Comparison of ENCODE assay signal across 11 mouse cellular contexts in genomic region chr4:155281227-155281626, GRCm38 (mm10). TPM values are rescaled to one million over a fixed set of nuclear protein-coding genes. Genes with fewer than 3 reads are reported as not detected.
DNase-seq lines count a peak whose midpoint lies in the region; ATAC-seq and TF ChIP-seq lines count a peak whose summit lies in the region.
"Had no signal": no experiment of that assay in that cellular context is flagged by ENCODE, and none has a peak within 500 bp of the region (broad histone marks: within the 10 kb centered on the region; RNA-seq: fewer than 3 reads in every experiment).

No protein-coding gene starts in this region.

- peaks cover 82% of the 10 kb centered on the region for H3K4me1 ChIP-seq in limb, embryonic 12.5 days (replicated peaks)

- no peak overlapping the region for H3K4me3 ChIP-seq in layer of hippocampus, adult 2 months
- no peak overlapping the region for H3K4me3 ChIP-seq in limb, embryonic 12.5 days (replicated peaks)
- H3K4me3 ChIP-seq: midbrain, embryonic 12.5 days had no signal

- no peak overlapping the region for H3K4me2 ChIP-seq in limb, embryonic 12.5 days
- H3K4me2 ChIP-seq: heart, embryonic 11.5 days; midbrain, embryonic 12.5 days had no signal

- H3K9me3 ChIP-seq in limb, embryonic 12.5 days = no peaks in the 10 kb centered on the region
- H3K9me3 ChIP-seq: midbrain, embryonic 12.5 days had no signal

- TF ChIP-seq CTCF in layer of hippocampus, adult 2 months (conservative IDR thresholded peaks at IDR 0.05) = no peak; the same call in 1 of the 2 replicates

- DNase-seq in adrenal gland, postnatal 14 days = peak; percentile 32
- DNase-seq in adrenal gland, adult 18-20 months (ENCODE audit: low spot score in 2 of 2) = no peak
- DNase-seq in layer of hippocampus, adult 2 months (ENCODE audit: low spot score in 2 of 2) = no peak
- DNase-seq in layer of hippocampus, adult 9-11 months = no peak
- peak; percentile 36 for DNase-seq in brain, adult 2 months (ENCODE audit: low read depth, low spot score)
- DNase-seq in spleen, postnatal 14 days (ENCODE audit: low spot score in 2 of 2) = no peak
- DNase-seq in embryo, embryonic 9.5 days (ENCODE audit: extremely low spot score) = no peak
- DNase-seq: cerebellum, postnatal 10 days had no signal

- H3K27me3 ChIP-seq in limb, embryonic 12.5 days = no peaks in the 10 kb centered on the region

- WGBS in limb, embryonic 12.5 days = 82% methylated on average over 2 of the region's 2 CpGs

- H3K27ac ChIP-seq in layer of hippocampus, adult 2 months = peak overlapping the region; percentile 87
- peak overlapping the region; percentile 100 for H3K27ac ChIP-seq in limb, embryonic 12.5 days
- H3K27ac ChIP-seq: midbrain, embryonic 12.5 days had no signal

- no peak overlapping the region for H3K9ac ChIP-seq in limb, embryonic 12.5 days (replicated peaks)
- H3K9ac ChIP-seq: midbrain, embryonic 12.5 days had no signal

- no peak for ATAC-seq in limb, embryonic 12.5 days (ENCODE audit: insufficient number of reproducible peaks, insufficient read depth, low FRiP score, low TSS enrichment, low read depth)

- no peaks in the 10 kb centered on the region for H3K36me3 ChIP-seq in limb, embryonic 12.5 days
- H3K36me3 ChIP-seq: midbrain, embryonic 12.5 days had no signal

RNA-seq across cellular contexts. Expression of gene Faap20, which starts 31.6 kb away (rescaled TPM):
- 39.4 and 43.1 TPM in 2 replicates for total RNA-seq in adrenal gland, postnatal 14 days (2021)
- total RNA-seq in adrenal gland, adult 18-20 months (2021) = 10 to 100 TPM; 46.6 to 54.5 TPM
- total RNA-seq in layer of hippocampus, adult 2 months (2021) = 10 to 100 TPM; 29.2 to 34.3 TPM
- 96.0 and 99.2 TPM in 2 replicates for polyA plus RNA-seq in limb, embryonic 12.5 days (2016; fragmentation: Nextera tagmentation; extraction: Ambion mirVana)

RNA-seq across cellular contexts. Expression of gene Ski, which starts 58.8 kb away (rescaled TPM):
- total RNA-seq in adrenal gland, postnatal 14 days (2021) = 66.2 and 70.1 TPM in 2 replicates
- 10 to 100 TPM; 47.5 to 60.6 TPM for total RNA-seq in adrenal gland, adult 18-20 months (2021)
- total RNA-seq in layer of hippocampus, adult 2 months (2021) = 100 to 1,000 TPM; 128 to 136 TPM
- polyA plus RNA-seq in limb, embryonic 12.5 days (2016; fragmentation: Nextera tagmentation; extraction: Ambion mirVana) = 18.4 and 18.8 TPM in 2 replicates

Comparison
In these comparisons a context has a peak if more than half of its experiments do, and no peak if none do; other contexts are left out.
1. DNase-seq: peak in adrenal gland, postnatal 14 days (single experiment) and brain, adult 2 months (single experiment); none in adrenal gland, adult 18-20 months (0 of 2), layer of hippocampus, adult 2 months (0 of 2), layer of hippocampus, adult 9-11 months (single experiment), spleen, postnatal 14 days (0 of 2) and embryo, embryonic 9.5 days (single experiment).